Mouse (Mus musculus) forebrain, embryonic 10.5 days (tissue): Measurements from ENCODE around the gene Vars. TPM values are rescaled to one million over a fixed set of nuclear protein-coding genes. Genes with fewer than 3 reads are reported as not detected.

Source experiments
- DNase-seq: peaks from one replicate; pipeline ENCODE4 v3.0.0-alpha.2; 2017; ENCODE audit warnings: low spot score; ENCODE audit errors: extremely low spot score
- H3K27ac ChIP-seq: fragments of 300-500 bp; sonication (generic); 2 replicates; pipeline ENCODE4 v1.5.1; 2016; ENCODE audit warnings: mild to moderate bottlenecking
- H3K27me3 ChIP-seq: fragments of 300-500 bp; sonication (generic); 2 replicates; pipeline ENCODE4 v1.6.1; 2016; ENCODE audit warnings: mild to moderate bottlenecking; ENCODE audit not compliant: poor library complexity, severe bottlenecking
- H3K36me3 ChIP-seq: fragments of 300-500 bp; sonication (generic); replicated peaks from 2 replicates; pipeline ENCODE4 v1.6.1; 2016; ENCODE audit warnings: mild to moderate bottlenecking, moderate library complexity
- H3K4me1 ChIP-seq: fragments of 300-500 bp; sonication (generic); 2 replicates; pipeline ENCODE4 v1.6.1; 2016
- H3K4me3 ChIP-seq: fragments of 300-500 bp; sonication (generic); 2 replicates; pipeline ENCODE4 v1.5.1; 2016; ENCODE audit warnings: mild to moderate bottlenecking, moderate library complexity
- H3K9me3 ChIP-seq: fragments of 300-500 bp; sonication (generic); 2 replicates; pipeline ENCODE4 v1.6.1; 2016; ENCODE audit warnings: mild to moderate bottlenecking, moderate library complexity
- WGBS: fragments of 180-500 bp; shearing (Covaris S2); methylation state at CpG from one replicate; pipeline ENCODE4 v1.1.7; 2016; 5-methylcytosine and 5-hydroxymethylcytosine counted together
- polyA plus RNA-seq: library from polyadenylated mRNA; unstranded; fragments of >200 nt; fragmentation: Nextera tagmentation; extraction: Ambion mirVana; gene quantifications from 2 replicates; pipeline ENCODE4 v1.2.1, GENCODE M21; 2016

The Vars gene
- polyA plus RNA-seq, 1 experiment from 2014 or later, result 229 TPM

- Histone ChIP-seq H3K4me3 (no peak overlapping the region), H3K4me1 (peaks cover 8% of the 10 kb centered on the region), H3K9me3 (no peaks in the 10 kb centered on the region), H3K36me3 (no peaks in the 10 kb centered on the region), H3K27ac (0 out of 2 replicates have a peak overlapping the region, but pooled peaks have one; percentile 11), H3K27me3 (0 out of 2 replicates have a peak, but pooled peaks cover 3% of the 10 kb centered on the region)
- 84% methylated on average over 6 of the region's 6 CpGs for WGBS
- no peak for DNase-seq
Observed at GRCm38 (mm10) chr17:35034896-35035295, 34.1 kb downstream of the Vars start.

DNA sequence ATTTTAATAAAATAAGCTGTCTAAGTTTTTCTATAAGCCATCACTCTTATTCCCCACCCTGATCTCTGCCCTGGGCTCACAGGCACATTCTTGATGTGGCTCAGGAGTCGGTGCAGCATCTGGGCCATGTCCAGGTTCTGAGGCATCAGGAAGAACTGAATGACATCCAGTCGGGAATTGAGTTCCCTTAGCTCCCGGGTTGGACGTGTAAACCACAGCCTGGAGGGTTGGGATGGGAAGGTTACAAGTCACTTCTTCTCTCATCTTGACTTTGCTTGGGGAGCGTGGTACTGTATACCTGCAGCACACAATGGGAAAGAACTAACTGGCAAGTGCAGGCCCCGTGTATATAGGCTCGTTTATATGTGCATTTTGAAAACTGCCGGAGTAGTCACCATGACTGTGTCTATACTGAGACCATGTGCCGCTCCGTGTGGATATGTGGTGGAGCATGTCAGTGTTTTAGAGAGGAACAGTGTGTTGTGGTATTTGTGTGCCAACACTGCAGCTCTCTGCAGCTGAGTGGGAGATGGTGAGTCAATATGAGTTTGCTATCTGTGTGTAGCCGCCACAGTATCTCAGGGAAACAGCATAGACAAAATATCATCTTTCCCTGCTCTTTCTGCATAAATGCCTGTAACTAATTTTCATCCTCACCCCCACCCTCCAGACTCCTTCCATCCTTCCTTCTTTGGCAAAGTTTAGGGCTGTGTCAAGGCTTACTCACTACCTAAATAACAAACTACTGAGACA, 38.5 kb downstream of the Vars start:
- H3K27me3 ChIP-seq, result no peaks in the 10 kb centered on the region
- no peaks in the 10 kb centered on the region for H3K4me1 ChIP-seq
- no peak for DNase-seq
- no peak overlapping the region for H3K4me3 ChIP-seq
- no peak overlapping the region for H3K27ac ChIP-seq
- no peaks in the 10 kb centered on the region for H3K9me3 ChIP-seq
- 91% methylated on average over 11 of the region's 11 CpGs for WGBS
- no peaks in the 10 kb centered on the region for H3K36me3 ChIP-seq

- Histone ChIP-seq H3K27me3 (no peaks in the 10 kb centered on the region), H3K36me3 (no peaks in the 10 kb centered on the region), H3K4me1 (peaks cover 40% of the 10 kb centered on the region), H3K27ac (0 out of 2 replicates have a peak overlapping the region, but pooled peaks have one; percentile 35), H3K9me3 (no peaks in the 10 kb centered on the region), H3K4me3 (no peak overlapping the region)
- WGBS, result 89% methylated on average over 4 of the region's 4 CpGs
- DNase-seq, result no peak
Observed at GRCm38 (mm10) chr17:35043794-35044193, 43.0 kb downstream of the Vars start.

- peak overlapping the region; percentile 98 for H3K27ac ChIP-seq
- H3K27me3 ChIP-seq, result no peaks in the 10 kb centered on the region
- 87% methylated on average over 7 of the region's 7 CpGs for WGBS
- DNase-seq, result no peak
- H3K4me1 ChIP-seq, result peaks cover 54% of the 10 kb centered on the region
- H3K4me3 ChIP-seq, result peak overlapping the region; percentile 70
- no peaks in the 10 kb centered on the region for H3K9me3 ChIP-seq
- H3K36me3 ChIP-seq, result no peaks in the 10 kb centered on the region
Observed at GRCm38 (mm10) chr17:35044904-35045806, 44.4 kb downstream of the Vars start.

DNA sequence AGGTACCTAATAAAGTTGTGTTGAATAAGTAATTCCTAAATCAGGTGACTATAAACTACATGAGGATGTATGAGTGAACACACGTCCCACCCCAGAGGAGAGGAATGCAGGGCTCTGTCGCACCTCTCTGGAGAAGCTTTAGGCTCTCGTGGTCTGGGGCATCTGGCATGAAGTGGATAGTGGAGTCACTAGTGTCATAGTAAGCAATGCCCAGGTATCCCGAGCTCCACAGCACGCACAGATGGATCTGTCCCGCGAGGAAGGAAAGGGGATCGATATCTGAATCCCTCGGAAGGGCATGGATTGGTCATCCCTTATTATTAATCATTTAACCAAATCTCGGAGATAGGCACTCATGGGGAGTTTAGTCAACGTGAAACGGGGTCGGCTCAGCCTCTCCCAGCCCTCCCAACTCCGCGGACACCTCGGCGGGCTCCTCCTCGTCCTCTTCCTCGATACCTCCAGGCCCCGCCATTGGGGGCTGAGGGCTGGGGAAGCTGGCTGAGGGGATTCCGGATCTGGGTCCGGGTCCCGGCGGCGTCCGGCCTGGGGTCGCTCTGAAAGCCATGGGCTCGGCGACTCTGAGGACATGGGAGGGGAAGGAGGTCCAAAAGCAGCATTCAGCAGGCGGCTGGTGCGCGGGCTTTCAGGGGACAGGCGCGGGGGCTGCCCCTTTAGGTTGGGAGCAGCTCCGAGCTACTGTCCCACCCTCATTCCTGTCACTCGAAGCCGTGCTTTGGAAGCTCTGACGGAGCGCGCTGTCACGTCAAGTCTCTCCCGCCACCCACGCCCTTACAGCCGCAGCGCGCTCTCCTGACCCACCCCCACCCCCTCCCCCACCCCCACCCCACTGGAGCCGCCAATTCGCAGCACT, 45.3 kb downstream of the Vars start:
- Histone ChIP-seq H3K4me3 (peak overlapping the region; percentile 70), H3K9me3 (no peaks in the 10 kb centered on the region), H3K27ac (peak overlapping the region; percentile 98), H3K4me1 (peaks cover 63% of the 10 kb centered on the region), H3K27me3 (no peaks in the 10 kb centered on the region), H3K36me3 (no peaks in the 10 kb centered on the region)
- 8% methylated on average over 48 of the region's 48 CpGs for WGBS
- no peak for DNase-seq

DNA sequence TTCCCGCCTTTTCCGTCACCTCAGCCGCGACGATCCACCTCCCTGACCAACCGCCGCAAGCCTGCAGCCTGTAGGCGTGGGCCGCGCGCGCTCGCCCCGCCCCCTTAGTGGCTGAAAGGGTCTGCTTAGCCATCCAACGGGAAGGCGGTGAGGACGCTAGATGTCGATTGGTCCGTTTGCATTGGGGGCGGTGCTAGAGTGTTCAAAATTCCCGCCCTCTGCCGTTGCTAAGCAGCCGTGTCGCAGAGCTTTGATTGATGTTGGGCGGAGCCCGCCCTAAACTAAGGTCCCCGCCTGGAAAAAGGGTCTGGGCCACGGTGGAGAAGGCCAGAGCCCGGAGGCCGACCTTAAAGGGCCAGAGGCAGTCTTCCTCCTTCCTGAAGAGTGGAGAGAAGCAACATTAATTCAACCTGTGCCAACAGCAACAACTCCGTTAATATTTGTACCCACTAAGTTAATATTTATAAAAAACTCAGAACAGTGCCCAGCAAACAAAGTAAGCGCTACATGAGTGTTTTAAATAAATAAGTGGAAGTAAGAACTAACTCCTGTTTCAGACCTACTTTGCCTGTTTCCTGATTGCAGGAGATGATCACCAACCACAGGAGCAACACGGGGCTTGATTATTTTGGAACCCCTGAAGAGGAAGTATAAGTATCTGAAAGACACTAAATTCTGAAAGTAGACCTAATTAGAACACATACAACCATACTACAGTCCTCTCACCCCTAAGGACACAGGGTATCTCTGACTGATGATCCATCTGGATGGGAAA, 46.1 kb downstream of the Vars start, which contains the start of gene Msh5:
Msh5 (minus strand) TSS at position 65 of the 775 bp plus-strand sequence.
- H3K36me3 ChIP-seq, result no peaks in the 10 kb centered on the region
- no peaks in the 10 kb centered on the region for H3K27me3 ChIP-seq
- peak within 1 kb of the TSS; percentile 98 for H3K27ac ChIP-seq
- 3% methylated on average over 33 of the region's 33 CpGs for WGBS
- DNase-seq, result peak; percentile 100
- peak within 1 kb of the TSS; percentile 70 for H3K4me3 ChIP-seq
- peaks cover 71% of the 10 kb centered on the region for H3K4me1 ChIP-seq
- no peaks in the 10 kb centered on the region for H3K9me3 ChIP-seq

GRCm38 (mm10) chr17:35047688-35048087, 46.9 kb downstream of the Vars start:
- DNase-seq, result no peak
- Histone ChIP-seq H3K4me1 (peaks cover 79% of the 10 kb centered on the region), H3K9me3 (no peaks in the 10 kb centered on the region), H3K36me3 (peaks cover 7% of the 10 kb centered on the region), H3K4me3 (peak overlapping the region; percentile 19; the same call in 1 of the 2 replicates), H3K27me3 (no peaks in the 10 kb centered on the region), H3K27ac (peak overlapping the region; percentile 98)
- WGBS, result 54% methylated on average over 1 of the region's 1 CpGs

DNA sequence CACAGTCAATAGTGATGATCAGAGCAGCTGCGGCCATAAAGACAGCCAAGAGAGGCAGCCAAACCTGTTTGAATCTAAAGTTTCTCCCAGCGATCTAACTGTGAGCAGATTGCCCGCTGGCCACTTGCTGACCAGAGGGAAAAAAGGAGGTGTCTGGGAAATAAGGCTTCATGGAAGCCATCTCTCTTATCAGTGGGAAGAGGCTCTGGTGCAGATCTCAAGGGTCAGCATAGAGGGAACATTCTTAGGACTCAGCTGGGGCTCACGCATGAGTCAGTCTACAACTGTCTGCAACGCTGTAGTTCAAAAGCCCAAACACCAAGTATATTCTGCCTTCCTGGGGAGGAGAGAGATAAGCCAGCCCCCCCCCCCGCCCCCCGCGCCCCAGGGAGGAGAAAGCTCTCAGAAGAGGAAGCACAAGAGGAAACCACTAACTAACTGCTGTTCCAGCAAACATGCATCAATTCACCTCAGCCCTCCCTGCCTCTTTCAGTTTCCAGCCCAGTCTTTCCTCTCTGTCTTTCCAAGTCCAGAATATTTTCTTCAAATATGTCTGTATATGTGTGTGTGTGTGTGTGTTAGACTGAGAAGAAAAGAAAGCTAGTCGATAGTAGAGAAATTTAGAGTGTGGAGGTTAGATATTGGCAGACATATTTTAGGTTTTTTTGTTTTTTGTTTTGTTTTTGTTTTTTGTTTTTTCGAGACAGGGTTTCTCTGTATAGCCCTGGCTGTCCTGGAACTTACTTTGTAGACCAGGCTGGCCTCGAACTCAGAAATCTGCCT, 47.6 kb downstream of the Vars start:
- 44% methylated on average over 11 of the region's 11 CpGs for WGBS
- DNase-seq, result no peak
- Histone ChIP-seq H3K27me3 (no peaks in the 10 kb centered on the region), H3K4me3 (peak overlapping the region; percentile 19; the same call in 1 of the 2 replicates), H3K9me3 (no peaks in the 10 kb centered on the region), H3K36me3 (peaks cover 13% of the 10 kb centered on the region), H3K4me1 (peaks cover 83% of the 10 kb centered on the region), H3K27ac (peak overlapping the region; percentile 98)

DNA sequence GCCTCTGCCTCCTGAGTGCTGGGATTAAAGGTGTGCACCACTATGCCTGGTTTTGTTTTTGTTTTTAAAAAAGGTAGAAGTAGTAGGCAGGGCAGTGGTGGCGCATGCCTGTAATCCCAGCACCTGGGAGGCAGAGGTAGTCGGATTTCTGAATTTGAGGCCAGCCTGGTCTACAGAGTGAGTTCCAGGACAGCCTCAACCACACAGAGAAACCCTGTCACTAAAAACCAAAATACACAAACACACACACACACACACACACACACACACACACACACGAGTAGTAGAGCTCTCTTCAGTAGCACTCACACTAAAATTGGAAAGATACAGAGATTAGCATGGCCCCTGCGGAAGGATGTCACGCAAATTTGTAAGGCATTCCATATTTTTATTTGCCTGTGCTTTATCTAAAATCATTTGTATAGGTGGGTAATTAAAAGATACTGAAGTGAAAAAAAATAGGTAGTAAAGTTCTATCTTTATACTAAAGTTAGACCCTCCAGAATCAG, 48.2 kb downstream of the Vars start:
- H3K4me1 ChIP-seq, result peaks cover 83% of the 10 kb centered on the region
- H3K36me3 ChIP-seq, result peaks cover 20% of the 10 kb centered on the region
- peaks cover 3% of the 10 kb centered on the region; the same call in 1 of the 2 replicates for H3K9me3 ChIP-seq
- peak overlapping the region; percentile 72; the same call in 1 of the 2 replicates for H3K4me3 ChIP-seq
- H3K27ac ChIP-seq, result peak overlapping the region; percentile 98
- H3K27me3 ChIP-seq, result no peaks in the 10 kb centered on the region
- no peak for DNase-seq
- 73% methylated on average over 5 of the region's 5 CpGs for WGBS

DNA sequence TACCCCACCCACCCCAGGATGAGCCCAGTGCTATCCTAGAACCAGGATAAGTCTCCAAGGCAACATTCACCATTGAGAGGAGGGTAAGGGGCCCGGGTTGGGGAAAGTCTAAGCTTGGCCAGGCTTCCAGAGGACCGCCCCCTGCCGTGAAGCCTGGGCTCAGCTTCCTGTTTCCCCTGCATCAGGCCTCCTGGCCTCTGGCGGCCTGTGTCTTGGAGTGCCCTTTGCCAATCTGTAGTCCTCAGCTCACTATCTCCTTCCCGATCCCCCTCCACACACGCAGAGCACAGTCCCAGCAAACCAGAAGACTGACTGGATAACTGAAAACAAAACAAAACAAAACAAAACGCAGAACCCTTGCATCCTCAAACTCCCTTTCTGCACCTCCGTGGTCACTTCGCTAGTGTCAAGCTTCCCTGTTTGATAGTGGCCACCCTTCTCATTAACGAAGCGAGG, 48.8 kb downstream of the Vars start, which contains the start of gene Clic1:
Clic1 (plus strand) TSS at position 406 of the 456 bp plus-strand sequence.
- WGBS, result 3% methylated on average over 11 of the region's 11 CpGs
- DNase-seq, result peak; percentile 78
- H3K4me1 ChIP-seq, result peaks cover 83% of the 10 kb centered on the region
- H3K4me3 ChIP-seq, result peak within 1 kb of the TSS; percentile 72
- peaks cover 8% of the 10 kb centered on the region; the same call in 1 of the 2 replicates for H3K9me3 ChIP-seq
- H3K27ac ChIP-seq, result peak within 1 kb of the TSS; percentile 98
- H3K36me3 ChIP-seq, result peaks cover 26% of the 10 kb centered on the region
- no peaks in the 10 kb centered on the region for H3K27me3 ChIP-seq
